Mouse (Mus musculus): ENCODE data around the gene Gm11032.
"Not testable (repeated sequence)": the region's sequence is repeated elsewhere in the genome, so short reads cannot be mapped to it uniquely, and the experiment has no call there.

DNA sequence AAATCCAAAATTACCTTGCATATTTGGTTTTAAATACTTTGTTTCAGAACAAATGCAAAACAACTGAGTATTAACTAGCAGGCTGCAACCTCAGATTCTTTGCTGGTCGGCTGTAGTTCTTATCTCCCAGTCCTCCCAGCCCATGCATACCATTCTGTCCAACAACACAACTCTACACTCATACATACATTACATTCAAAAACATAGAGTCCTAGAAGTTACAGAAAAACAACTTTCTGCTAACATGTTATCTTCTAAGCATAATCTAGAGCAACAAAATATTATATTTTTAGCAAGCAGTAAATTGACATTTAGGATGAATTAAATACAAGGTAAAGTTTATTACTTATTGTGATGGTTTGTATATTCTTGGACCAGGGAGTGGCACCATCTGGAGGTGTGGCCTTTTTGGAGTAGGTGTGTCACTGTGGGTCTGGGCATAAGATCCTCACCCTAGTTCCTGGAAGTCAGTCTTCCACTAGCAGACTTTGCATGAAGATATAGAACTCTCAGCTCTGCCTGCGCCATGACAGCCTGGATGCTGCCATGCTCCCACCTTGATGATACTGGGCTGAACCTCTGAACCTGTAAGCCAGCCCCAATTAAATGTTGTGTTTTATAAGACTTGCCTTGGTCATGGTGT lies 43.7 kb upstream of the Gm11032 start:
- TF ChIP-seq E2F4 (IDR thresholded peaks at IDR 0.05; ENCODE audit: borderline replicate concordance, low read depth, low read length); EP300 (IDR thresholded peaks at IDR 0.05; ENCODE audit: low read depth in 1 of 2, low read length in 2 of 2); ZMIZ1 (IDR thresholded peaks at IDR 0.05; ENCODE audit: low read depth, low read length); POLR2A (IDR thresholded peaks at IDR 0.05; ENCODE audit: control insufficient read depth in 1 of 2, insufficient read depth in 1 of 2, low read depth in 1 of 2, low read length in 2 of 2, poor library complexity in 1 of 2); CTCF (IDR thresholded peaks at IDR 0.05 in 2 of 3, conservative IDR thresholded peaks at IDR 0.05 in 1 of 3; ENCODE audit: control insufficient read depth in 1 of 3, insufficient read depth in 1 of 3, low read depth in 2 of 3, low read length in 3 of 3, poor library complexity in 1 of 3, severe bottlenecking in 1 of 3); RAD21 (IDR thresholded peaks at IDR 0.05; ENCODE audit: low read depth, low read length); CHD2 (IDR thresholded peaks at IDR 0.05; ENCODE audit: low read length); MAX (IDR thresholded peaks at IDR 0.05; ENCODE audit: low read length); TAL1 (IDR thresholded peaks at IDR 0.05; ENCODE audit: low read length); CHD1 (IDR thresholded peaks at IDR 0.05; ENCODE audit: low read depth, low read length); SMC3 (IDR thresholded peaks at IDR 0.05; ENCODE audit: low read depth, low read length); HCFC1 (IDR thresholded peaks at IDR 0.05; ENCODE audit: low read depth, low read length); USF2 (IDR thresholded peaks at IDR 0.05; ENCODE audit: borderline replicate concordance in 1 of 2, insufficient read depth in 1 of 2, low read depth in 1 of 2, low read length in 2 of 2); BHLHE40 (IDR thresholded peaks at IDR 0.05; ENCODE audit: borderline replicate concordance, low read depth, low read length): not testable (repeated sequence)
